Mouse (Mus musculus): ENCODE results near the gene Ankrd9.

- TF ChIP-seq POLR2A (IDR thresholded peaks at IDR 0.05; ENCODE audit: extremely low read depth, insufficient read depth, low read length) = no peak
- TF ChIP-seq CTCF (IDR thresholded peaks at IDR 0.05; ENCODE audit: low read depth, low read length) = no peak
Observed at GRCm38 (mm10) chr12:110998092-110998491, 19.3 kb upstream of the Ankrd9 start.
